Mouse (Mus musculus) megakaryocyte, embryonic 14.5 days (primary cell): ENCODE measurements around the gene 4930558C23Rik.

Source experiments
- FLI1 ChIP-seq: IDR thresholded peaks from 2 replicates; pipeline ENCODE4 v1.6.1; 2012; ENCODE audit warnings: low read length, inconsistent platforms, mixed read lengths
- GATA1 ChIP-seq: IDR thresholded peaks from 3 replicates; pipeline ENCODE4 v1.6.1; 2012; ENCODE audit warnings: mixed read lengths, low read length, inconsistent platforms, borderline replicate concordance

DNA sequence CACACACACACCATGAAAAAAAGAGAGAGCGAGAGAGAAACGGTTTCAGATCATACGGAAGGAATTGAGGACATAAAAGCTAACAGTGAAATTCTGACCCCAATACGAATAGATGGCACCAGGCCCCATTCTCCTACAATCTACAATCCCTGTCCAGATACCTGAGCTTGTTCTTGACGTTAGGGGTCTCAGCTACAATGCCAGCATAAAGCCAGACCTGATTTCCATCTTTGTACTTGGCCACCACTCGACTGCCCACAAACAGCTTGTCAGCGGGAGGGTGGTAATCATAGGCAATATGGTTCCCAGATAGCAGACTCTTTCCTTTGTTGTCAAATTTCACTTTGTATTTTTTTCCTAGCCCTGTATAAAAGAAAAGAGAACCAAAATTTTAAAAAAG is 56.2 kb downstream of the 4930558C23Rik start:
- TF ChIP-seq GATA1 = no peak
- TF ChIP-seq FLI1 = no peak
